9 mouse cellular contexts compared by ENCODE assay signal in the genomic region with DNA sequence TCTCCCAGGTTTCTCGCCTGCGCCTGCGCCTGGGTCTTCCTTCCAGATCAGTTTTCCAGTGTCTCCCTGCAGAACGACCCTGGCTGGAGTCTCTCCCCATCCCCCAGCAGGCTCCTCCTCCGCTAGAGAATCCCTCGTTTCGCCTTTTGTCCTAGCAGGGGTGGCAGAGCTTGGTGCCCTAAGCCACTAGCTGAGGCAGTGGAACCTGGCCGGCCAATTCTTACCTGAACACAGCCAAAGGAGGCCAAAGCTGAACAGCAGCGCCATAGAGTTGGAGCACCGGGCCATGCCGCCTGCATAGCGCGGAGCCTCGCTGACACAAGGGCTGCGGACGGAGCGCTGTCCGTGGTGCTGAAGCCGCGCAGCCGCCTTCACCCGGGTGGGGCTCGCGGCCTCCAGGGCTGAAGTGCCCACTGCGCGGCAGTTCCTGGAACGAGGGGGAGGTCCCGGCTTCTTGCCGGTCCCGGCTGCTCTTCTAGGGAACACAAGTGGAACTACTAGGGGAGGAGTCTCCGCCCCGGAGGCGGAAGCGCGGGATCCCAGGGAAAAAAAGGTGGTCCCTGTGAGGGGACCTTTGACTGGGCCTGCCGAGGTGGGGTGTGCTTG. TPM values are rescaled to one million over a fixed set of nuclear protein-coding genes. Genes with fewer than 3 reads are reported as not detected.
DNase-seq lines count a peak whose midpoint lies in the region; ATAC-seq and TF ChIP-seq lines count a peak whose summit lies in the region.
"Had no signal": no experiment of that assay in that cellular context is flagged by ENCODE, and none has a peak within 500 bp of the region (broad histone marks: within the 10 kb centered on the region; RNA-seq: fewer than 3 reads in every experiment).

A gene (minus strand): TSS at position 514 of the 606 bp plus-strand sequence.

- peak within 1 kb of the TSS; percentile 81 for H3K4me3 ChIP-seq in cortical plate, adult 2 months (ENCODE audit: insufficient read depth, low read length)
- H3K4me3 ChIP-seq in hindbrain, postnatal 0 days (ENCODE audit: low read length), result peak within 1 kb of the TSS; percentile 55
- H3K4me3 ChIP-seq: liver, embryonic 15.5 days had no signal

- intact Hi-C loops in gastrocnemius, postnatal 14 days (cut with DNase I; ENCODE audit: low total_unique reads), result loop anchor here (10.0 kb wide), 1 partner anchor 49 kb away; a partner anchor contains a TSS
- intact Hi-C loops in left cerebral cortex, postnatal 14 days (cut with DNase I), result loop anchor here (5.0 kb wide), 1 partner anchor 312 kb away; a partner anchor contains a TSS

- ATAC-seq in hindbrain, postnatal 0 days, result peak; percentile 84
- peak; percentile 100 for ATAC-seq in megakaryocyte progenitor cell, adult 5-6 weeks (replicated peaks; ENCODE audit: poor library complexity)

- DNase-seq in adrenal gland, adult 2 months, result peak; percentile 83
- DNase-seq in gastrocnemius, postnatal 14 days, result peak; percentile 79
- peak; percentile 81 for DNase-seq in hindbrain, postnatal 0 days (ENCODE audit: low spot score)
- peak; percentile 28 to 64 for DNase-seq in left cerebral cortex, postnatal 14 days (ENCODE audit: low spot score in 2 of 2)
- DNase-seq in right cerebral cortex, adult 2 months (ENCODE audit: low spot score in 2 of 2), result peak; percentile 49 to 65
- peak; percentile 55 to 72 for DNase-seq in urinary bladder, postnatal 36 days (ENCODE audit: low spot score in 2 of 2)

- no peaks in the 10 kb centered on the region for H3K36me3 ChIP-seq in hindbrain, postnatal 0 days (ENCODE audit: insufficient read depth, low read length)
- H3K36me3 ChIP-seq: liver, embryonic 15.5 days had no signal

- H3K9me3 ChIP-seq in hindbrain, postnatal 0 days (ENCODE audit: low read length), result no peaks in the 10 kb centered on the region
- H3K9me3 ChIP-seq: liver, embryonic 15.5 days had no signal

- peak within 1 kb of the TSS; percentile 65 for H3K9ac ChIP-seq in hindbrain, postnatal 0 days (replicated peaks; ENCODE audit: low read length)
- H3K9ac ChIP-seq: liver, embryonic 15.5 days had no signal

- under 1% methylated on average over 35 of the region's 36 CpGs for WGBS in hindbrain, postnatal 0 days

- H3K4me2 ChIP-seq in hindbrain, postnatal 0 days (ENCODE audit: low read depth, low read length), result peak within 1 kb of the TSS; percentile 60
- H3K4me2 ChIP-seq: liver, embryonic 15.5 days had no signal

- H3K27ac ChIP-seq in cortical plate, adult 2 months (ENCODE audit: insufficient read depth, low read length), result no peak within 1 kb of the TSS
- H3K27ac ChIP-seq in hindbrain, postnatal 0 days, result peak within 1 kb of the TSS; percentile 72
- H3K27ac ChIP-seq: liver, embryonic 15.5 days had no signal

- H3K4me1 ChIP-seq in cortical plate, adult 2 months (ENCODE audit: control insufficient read depth, insufficient read depth, low read length), result no peaks in the 10 kb centered on the region; the same call in 1 of the 2 replicates
- peaks cover 18% of the 10 kb centered on the region for H3K4me1 ChIP-seq in hindbrain, postnatal 0 days (ENCODE audit: insufficient read depth, low read length)

- no peaks in the 10 kb centered on the region for H3K27me3 ChIP-seq in hindbrain, postnatal 0 days (ENCODE audit: insufficient read depth, low read length)

- TF ChIP-seq POLR2A in cortical plate, adult 2 months (IDR thresholded peaks at IDR 0.05; ENCODE audit: extremely low read depth, insufficient read depth, low read length), result peak; percentile 23; the same call in 1 of the 2 replicates

- no peak for TF ChIP-seq CTCF in cortical plate, adult 2 months (IDR thresholded peaks at IDR 0.05; ENCODE audit: extremely low read depth, insufficient read depth, low read length)
- TF ChIP-seq CTCF in hindbrain, postnatal 0 days (IDR thresholded peaks at IDR 0.05; ENCODE audit: low read depth), result no peak

RNA-seq across cellular contexts. Expression of the gene that starts here (rescaled TPM):
- total RNA-seq in adrenal gland, adult 2 months (2021), result 1 to 10 TPM; 3.7 to 4.5 TPM
- 3.6 and 3.9 TPM in 2 replicates for polyA plus RNA-seq in adrenal gland, adult 2 months (2012; rRNA removed)
- polyA plus RNA-seq in cortical plate, adult 2 months (2012; rRNA removed), result 22.6 and 22.9 TPM in 2 replicates
- under 1 TPM; 0.12 to 0.13 TPM for total RNA-seq in gastrocnemius, postnatal 14 days (2021)
- total RNA-seq in hindbrain, postnatal 0 days (2014; rRNA removed), result 40.3 and 45.6 TPM in 2 replicates
- 16.2 and 16.5 TPM in 2 replicates for polyA plus RNA-seq in hindbrain, postnatal 0 days (2015; fragmentation: Nextera tagmentation; extraction: Ambion mirVana)
- total RNA-seq in left cerebral cortex, postnatal 14 days (2021), result 10 to 100 TPM; 23.1 to 24.9 TPM
- 0.22 and 0.71 TPM in 2 replicates for total RNA-seq in megakaryocyte progenitor cell, adult 5-6 weeks (2015)
- 0.30 and 0.37 TPM in 2 replicates for total RNA-seq in megakaryocyte progenitor cell, adult 5-6 weeks (2017)

Comparison
In these comparisons a context has a peak if more than half of its experiments do, and no peak if none do; other contexts are left out.
1. Peak in DNase-seq in gastrocnemius, postnatal 14 days; RNA of the gene not detected or under 1 TPM.
2. Peak in ATAC-seq in megakaryocyte progenitor cell, adult 5-6 weeks; RNA of the gene not detected or under 1 TPM.